Mouse (Mus musculus): ENCODE results near the gene Prss42. TPM values are rescaled to one million over a fixed set of nuclear protein-coding genes. Genes with fewer than 3 reads are reported as not detected.
A peak's percentile ranks its signal among the peaks of the same experiment; 100 is the strongest.

Gene Prss42
- polyA plus RNA-seq (2014; fragmentation: Nextera tagmentation; extraction: Ambion mirVana): not detected in 2 replicates

GRCm38 (mm10) chr9:110797866-110798265 is at the start of gene Prss42:
Prss42 (plus strand) TSS chr9:110798166.
- no peaks in the 10 kb centered on the region for H3K9me3 ChIP-seq (ENCODE audit: control insufficient read depth, low read length)
- H3K4me2 ChIP-seq (replicated peaks; ENCODE audit: low read depth, low read length): no peak within 1 kb of the TSS
- H3K4me1 ChIP-seq (replicated peaks; ENCODE audit: control insufficient read depth, insufficient read depth, low read length): no peaks in the 10 kb centered on the region
- ATAC-seq (ENCODE audit: low FRiP score) (no peak), DNase-seq (ENCODE audit: low spot score) (no peak)
- no peak within 1 kb of the TSS for H3K4me3 ChIP-seq (ENCODE audit: low read depth, low read length)
- WGBS: 90% methylated on average over 14 of the region's 14 CpGs
- no peak within 1 kb of the TSS for H3K27ac ChIP-seq (ENCODE audit: low read depth, low read length)
- no peak within 1 kb of the TSS for H3K9ac ChIP-seq (ENCODE audit: low read depth, low read length)
- H3K27me3 ChIP-seq (ENCODE audit: control insufficient read depth, insufficient read depth, low read length): no peaks in the 10 kb centered on the region
- no peaks in the 10 kb centered on the region for H3K36me3 ChIP-seq (ENCODE audit: control insufficient read depth, insufficient read depth, low read length)

- no peaks in the 10 kb centered on the region for H3K9me3 ChIP-seq (ENCODE audit: control insufficient read depth, low read length)
- H3K4me3 ChIP-seq (ENCODE audit: low read depth, low read length): no peak overlapping the region
- no peak overlapping the region for H3K27ac ChIP-seq (ENCODE audit: low read depth, low read length)
- no peaks in the 10 kb centered on the region for H3K36me3 ChIP-seq (ENCODE audit: control insufficient read depth, insufficient read depth, low read length)
- no peak overlapping the region for H3K4me2 ChIP-seq (replicated peaks; ENCODE audit: low read depth, low read length)
- 0 out of 2 replicates have a peak, but pooled peaks cover 7% of the 10 kb centered on the region for H3K27me3 ChIP-seq (ENCODE audit: control insufficient read depth, insufficient read depth, low read length)
- WGBS: 59% methylated on average over 2 of the region's 2 CpGs
- no peak overlapping the region for H3K9ac ChIP-seq (ENCODE audit: low read depth, low read length)
- no peaks in the 10 kb centered on the region for H3K4me1 ChIP-seq (replicated peaks; ENCODE audit: control insufficient read depth, insufficient read depth, low read length)
- DNase-seq (ENCODE audit: low spot score) (no peak), ATAC-seq (ENCODE audit: low FRiP score) (no peak)
Observed at GRCm38 (mm10) chr9:110748451-110748850, 49.5 kb upstream of the Prss42 start.

GRCm38 (mm10) chr9:110750404-110751187 is 47.4 kb upstream of the Prss42 start:
- Histone ChIP-seq H3K9me3 (ENCODE audit: control insufficient read depth, low read length) (no peaks in the 10 kb centered on the region), H3K27ac (ENCODE audit: low read depth, low read length) (no peak overlapping the region), H3K4me2 (replicated peaks; ENCODE audit: low read depth, low read length) (no peak overlapping the region), H3K36me3 (ENCODE audit: control insufficient read depth, insufficient read depth, low read length) (no peaks in the 10 kb centered on the region), H3K4me3 (ENCODE audit: low read depth, low read length) (no peak overlapping the region), H3K27me3 (ENCODE audit: control insufficient read depth, insufficient read depth, low read length) (no peaks in the 10 kb centered on the region), H3K4me1 (replicated peaks; ENCODE audit: control insufficient read depth, insufficient read depth, low read length) (no peaks in the 10 kb centered on the region), H3K9ac (ENCODE audit: low read depth, low read length) (no peak overlapping the region)
- DNase-seq (ENCODE audit: low spot score): no peak
- no peak for ATAC-seq (ENCODE audit: low FRiP score)
- 39% methylated on average over 14 of the region's 14 CpGs for WGBS

- Histone ChIP-seq H3K4me2 (replicated peaks; ENCODE audit: low read depth, low read length) (no peak overlapping the region), H3K4me1 (replicated peaks; ENCODE audit: control insufficient read depth, insufficient read depth, low read length) (no peaks in the 10 kb centered on the region), H3K27me3 (ENCODE audit: control insufficient read depth, insufficient read depth, low read length) (no peaks in the 10 kb centered on the region), H3K9ac (ENCODE audit: low read depth, low read length) (no peak overlapping the region), H3K27ac (ENCODE audit: low read depth, low read length) (no peak overlapping the region), H3K9me3 (ENCODE audit: control insufficient read depth, low read length) (no peaks in the 10 kb centered on the region), H3K4me3 (ENCODE audit: low read depth, low read length) (no peak overlapping the region), H3K36me3 (ENCODE audit: control insufficient read depth, insufficient read depth, low read length) (no peaks in the 10 kb centered on the region)
- ATAC-seq (ENCODE audit: low FRiP score): no peak
- DNase-seq (ENCODE audit: low spot score): no peak
- WGBS: 88% methylated on average over 5 of the region's 5 CpGs
Observed at GRCm38 (mm10) chr9:110751412-110751811, 46.6 kb upstream of the Prss42 start.

GRCm38 (mm10) chr9:110752917-110753435 is 45.0 kb upstream of the Prss42 start:
- no peak for ATAC-seq (ENCODE audit: low FRiP score)
- Histone ChIP-seq H3K27ac (ENCODE audit: low read depth, low read length) (no peak overlapping the region), H3K36me3 (ENCODE audit: control insufficient read depth, insufficient read depth, low read length) (no peaks in the 10 kb centered on the region), H3K4me1 (replicated peaks; ENCODE audit: control insufficient read depth, insufficient read depth, low read length) (no peaks in the 10 kb centered on the region), H3K4me2 (replicated peaks; ENCODE audit: low read depth, low read length) (no peak overlapping the region), H3K4me3 (ENCODE audit: low read depth, low read length) (no peak overlapping the region), H3K9ac (ENCODE audit: low read depth, low read length) (no peak overlapping the region), H3K27me3 (ENCODE audit: control insufficient read depth, insufficient read depth, low read length) (no peaks in the 10 kb centered on the region), H3K9me3 (ENCODE audit: control insufficient read depth, low read length) (no peaks in the 10 kb centered on the region)
- WGBS: 72% methylated on average over 4 of the region's 4 CpGs
- DNase-seq (ENCODE audit: low spot score): no peak

- WGBS: 85% methylated on average over 3 of the region's 4 CpGs
- no peaks in the 10 kb centered on the region for H3K27me3 ChIP-seq (ENCODE audit: control insufficient read depth, insufficient read depth, low read length)
- ATAC-seq (ENCODE audit: low FRiP score): no peak
- no peaks in the 10 kb centered on the region for H3K4me1 ChIP-seq (replicated peaks; ENCODE audit: control insufficient read depth, insufficient read depth, low read length)
- H3K4me2 ChIP-seq (replicated peaks; ENCODE audit: low read depth, low read length): no peak overlapping the region
- H3K4me3 ChIP-seq (ENCODE audit: low read depth, low read length): no peak overlapping the region
- DNase-seq (ENCODE audit: low spot score): no peak
- no peaks in the 10 kb centered on the region for H3K36me3 ChIP-seq (ENCODE audit: control insufficient read depth, insufficient read depth, low read length)
- H3K9ac ChIP-seq (ENCODE audit: low read depth, low read length): no peak overlapping the region
- H3K27ac ChIP-seq (ENCODE audit: low read depth, low read length): no peak overlapping the region
- no peaks in the 10 kb centered on the region for H3K9me3 ChIP-seq (ENCODE audit: control insufficient read depth, low read length)
Observed at GRCm38 (mm10) chr9:110753773-110754172, 44.2 kb upstream of the Prss42 start.

- Histone ChIP-seq H3K36me3 (ENCODE audit: control insufficient read depth, insufficient read depth, low read length) (no peaks in the 10 kb centered on the region), H3K4me2 (replicated peaks; ENCODE audit: low read depth, low read length) (no peak overlapping the region), H3K9ac (ENCODE audit: low read depth, low read length) (no peak overlapping the region), H3K4me1 (replicated peaks; ENCODE audit: control insufficient read depth, insufficient read depth, low read length) (no peaks in the 10 kb centered on the region), H3K9me3 (ENCODE audit: control insufficient read depth, low read length) (no peaks in the 10 kb centered on the region), H3K27me3 (ENCODE audit: control insufficient read depth, insufficient read depth, low read length) (no peaks in the 10 kb centered on the region), H3K4me3 (ENCODE audit: low read depth, low read length) (no peak overlapping the region), H3K27ac (ENCODE audit: low read depth, low read length) (no peak overlapping the region)
- 81% methylated on average over 5 of the region's 5 CpGs for WGBS
- ATAC-seq (ENCODE audit: low FRiP score): no peak
- no peak for DNase-seq (ENCODE audit: low spot score)
Observed at GRCm38 (mm10) chr9:110757816-110758215, 40.1 kb upstream of the Prss42 start.

- H3K27me3 ChIP-seq (ENCODE audit: control insufficient read depth, insufficient read depth, low read length): no peaks in the 10 kb centered on the region
- H3K27ac ChIP-seq (ENCODE audit: low read depth, low read length): no peak overlapping the region
- ATAC-seq (ENCODE audit: low FRiP score) (no peak), DNase-seq (ENCODE audit: low spot score) (no peak)
- WGBS: 72% methylated on average over 8 of the region's 8 CpGs
- no peak overlapping the region for H3K9ac ChIP-seq (ENCODE audit: low read depth, low read length)
- no peak overlapping the region for H3K4me2 ChIP-seq (replicated peaks; ENCODE audit: low read depth, low read length)
- H3K4me1 ChIP-seq (replicated peaks; ENCODE audit: control insufficient read depth, insufficient read depth, low read length): no peaks in the 10 kb centered on the region
- no peak overlapping the region for H3K4me3 ChIP-seq (ENCODE audit: low read depth, low read length)
- no peaks in the 10 kb centered on the region for H3K36me3 ChIP-seq (ENCODE audit: control insufficient read depth, insufficient read depth, low read length)
- no peaks in the 10 kb centered on the region for H3K9me3 ChIP-seq (ENCODE audit: control insufficient read depth, low read length)
Observed at GRCm38 (mm10) chr9:110758605-110759004, 39.4 kb upstream of the Prss42 start.

GRCm38 (mm10) chr9:110759265-110759664 is 38.7 kb upstream of the Prss42 start:
- Histone ChIP-seq H3K9ac (ENCODE audit: low read depth, low read length) (no peak overlapping the region), H3K36me3 (ENCODE audit: control insufficient read depth, insufficient read depth, low read length) (no peaks in the 10 kb centered on the region), H3K4me1 (replicated peaks; ENCODE audit: control insufficient read depth, insufficient read depth, low read length) (no peaks in the 10 kb centered on the region), H3K4me2 (replicated peaks; ENCODE audit: low read depth, low read length) (no peak overlapping the region), H3K9me3 (ENCODE audit: control insufficient read depth, low read length) (no peaks in the 10 kb centered on the region), H3K27ac (ENCODE audit: low read depth, low read length) (no peak overlapping the region), H3K4me3 (ENCODE audit: low read depth, low read length) (no peak overlapping the region), H3K27me3 (ENCODE audit: control insufficient read depth, insufficient read depth, low read length) (no peaks in the 10 kb centered on the region)
- WGBS: 56% methylated on average over 2 of the region's 2 CpGs
- peak; percentile 70 for DNase-seq (ENCODE audit: low spot score)
- ATAC-seq (ENCODE audit: low FRiP score): no peak
